In genomic region chr16:86887605-86888004, GRCm38 (mm10) we compare ENCODE assay signal across 7 mouse cellular contexts.
"Had no signal": no experiment of that assay in that cellular context is flagged by ENCODE, and none has a peak within 500 bp of the region (broad histone marks: within the 10 kb centered on the region; RNA-seq: fewer than 3 reads in every experiment).

No protein-coding gene starts in this region.

- DNase-seq: lung, embryonic 14.5 days; lung, postnatal 10 days; lung, postnatal 4 days; midbrain, embryonic 14.5 days; right cerebral cortex, adult 18-20 months; right cerebral cortex, postnatal 25 days; thymus, postnatal 36 days had no signal
